Comparison of ENCODE assay signal across 26 mouse cellular contexts in genomic region chr4:33464432-33464831, GRCm38 (mm10).
DNase-seq lines count a peak whose midpoint lies in the region; ATAC-seq and TF ChIP-seq lines count a peak whose summit lies in the region.
"Had no signal": no experiment of that assay in that cellular context is flagged by ENCODE, and none has a peak within 500 bp of the region (broad histone marks: within the 10 kb centered on the region; RNA-seq: fewer than 3 reads in every experiment).

No protein-coding gene starts in this region.

- H3K9me3 ChIP-seq in liver, embryonic 12.5 days (replicated peaks), result no peaks in the 10 kb centered on the region
- no peaks in the 10 kb centered on the region for H3K9me3 ChIP-seq in liver, postnatal 0 days (ENCODE audit: low read length)
- no peaks in the 10 kb centered on the region for H3K9me3 ChIP-seq in lung, postnatal 0 days (ENCODE audit: low read length)
- H3K9me3 ChIP-seq: embryonic facial prominence, embryonic 13.5 days; embryonic facial prominence, embryonic 15.5 days; forebrain, embryonic 10.5 days; forebrain, embryonic 12.5 days; G1E had no signal

- TF ChIP-seq EP300 in liver, postnatal 0 days (IDR thresholded peaks at IDR 0.05; ENCODE audit: low read depth), result no peak
- TF ChIP-seq EP300 in lung, postnatal 0 days (IDR thresholded peaks at IDR 0.05), result no peak

- TF ChIP-seq CTCF in liver, postnatal 0 days (IDR thresholded peaks at IDR 0.05; ENCODE audit: low read depth), result no peak
- no peak for TF ChIP-seq CTCF in lung, postnatal 0 days (IDR thresholded peaks at IDR 0.05)

- peak overlapping the region; percentile 59; the same call in 1 of the 2 replicates for H3K27ac ChIP-seq in liver, embryonic 12.5 days
- H3K27ac ChIP-seq in liver, postnatal 0 days (ENCODE audit: low read depth), result no peak overlapping the region
- H3K27ac ChIP-seq in lung, postnatal 0 days (ENCODE audit: low read length), result no peak overlapping the region
- H3K27ac ChIP-seq: embryonic facial prominence, embryonic 13.5 days; embryonic facial prominence, embryonic 15.5 days; forebrain, embryonic 10.5 days; forebrain, embryonic 12.5 days had no signal

- H3K4me1 ChIP-seq in liver, embryonic 12.5 days, result peaks cover 43% of the 10 kb centered on the region
- H3K4me1 ChIP-seq in liver, postnatal 0 days (ENCODE audit: insufficient read depth), result peaks cover 21% of the 10 kb centered on the region
- H3K4me1 ChIP-seq in lung, postnatal 0 days (ENCODE audit: insufficient read depth, low read depth, low read length), result peaks cover 4% of the 10 kb centered on the region; the same call in 1 of the 2 replicates
- H3K4me1 ChIP-seq: embryonic facial prominence, embryonic 13.5 days; embryonic facial prominence, embryonic 15.5 days; forebrain, embryonic 10.5 days; forebrain, embryonic 12.5 days had no signal

- no peak for DNase-seq in liver, postnatal 0 days
- peak; percentile 52 for DNase-seq in lung, postnatal 0 days (ENCODE audit: low spot score)
- DNase-seq in lung, postnatal 4 days, result no peak
- DNase-seq in lung, postnatal 36 days, result peak; percentile 21
- DNase-seq in lung, postnatal 14 days, result no peak
- DNase-seq: adrenal gland, adult 2 months; adrenal gland, postnatal 10 days; adrenal gland, postnatal 25 days; B cell, adult 2 months; cerebellum, adult 11 months; cerebellum, adult 18-20 months; cerebellum, adult 8-10 months; cerebellum, adult 9-11 months; cerebellum, postnatal 14 days; cerebellum, postnatal 36 days; embryo, embryonic 11 days had no signal

- no peak for ATAC-seq in liver, embryonic 12.5 days
- ATAC-seq in liver, postnatal 0 days, result no peak
- peak; percentile 60 for ATAC-seq in lung, postnatal 0 days
- ATAC-seq: CD4-positive, CD25-positive, alpha-beta regulatory T cell, adult 4 months; forebrain, embryonic 14.5 days; forebrain, embryonic 16.5 days had no signal

- H3K36me3 ChIP-seq in liver, embryonic 12.5 days, result peaks cover 16% of the 10 kb centered on the region
- peaks cover 3% of the 10 kb centered on the region; the same call in 1 of the 2 replicates for H3K36me3 ChIP-seq in liver, postnatal 0 days (replicated peaks; ENCODE audit: insufficient read depth, low read length)
- H3K36me3 ChIP-seq in lung, postnatal 0 days (ENCODE audit: insufficient read depth, low read length), result no peaks in the 10 kb centered on the region

- no peak overlapping the region for H3K9ac ChIP-seq in liver, embryonic 12.5 days
- H3K9ac ChIP-seq in liver, postnatal 0 days (replicated peaks), result no peak overlapping the region
- no peak overlapping the region for H3K9ac ChIP-seq in lung, postnatal 0 days (replicated peaks; ENCODE audit: low read depth)
- H3K9ac ChIP-seq: embryonic facial prominence, embryonic 13.5 days; embryonic facial prominence, embryonic 15.5 days; forebrain, embryonic 12.5 days had no signal

- WGBS in liver, embryonic 12.5 days (ENCODE audit: insufficient replicate concordance), result 78% methylated on average over 1 of the region's 1 CpGs
- WGBS in liver, postnatal 0 days (ENCODE audit: insufficient replicate concordance), result 70% methylated on average over 1 of the region's 1 CpGs
- 35% methylated on average over 1 of the region's 1 CpGs for WGBS in lung, postnatal 0 days

- H3K27me3 ChIP-seq in liver, embryonic 12.5 days (replicated peaks), result no peaks in the 10 kb centered on the region
- H3K27me3 ChIP-seq in liver, postnatal 0 days (ENCODE audit: insufficient read depth, low read length), result no peaks in the 10 kb centered on the region
- H3K27me3 ChIP-seq in lung, postnatal 0 days (replicated peaks; ENCODE audit: insufficient read depth, low read length), result no peaks in the 10 kb centered on the region
- H3K27me3 ChIP-seq: CH12.LX; embryonic facial prominence, embryonic 13.5 days; embryonic facial prominence, embryonic 15.5 days; forebrain, embryonic 12.5 days had no signal

- no peak overlapping the region for H3K4me2 ChIP-seq in liver, embryonic 12.5 days
- H3K4me2 ChIP-seq in liver, postnatal 0 days (ENCODE audit: low read depth, low read length), result no peak overlapping the region
- H3K4me2 ChIP-seq in lung, postnatal 0 days (replicated peaks; ENCODE audit: low read depth, low read length), result no peak overlapping the region
- H3K4me2 ChIP-seq: embryonic facial prominence, embryonic 13.5 days; embryonic facial prominence, embryonic 15.5 days; forebrain, embryonic 12.5 days had no signal

- no peak overlapping the region for H3K4me3 ChIP-seq in liver, embryonic 12.5 days
- H3K4me3 ChIP-seq in liver, postnatal 0 days (ENCODE audit: low read depth, low read length), result no peak overlapping the region
- no peak overlapping the region for H3K4me3 ChIP-seq in lung, postnatal 0 days (ENCODE audit: low read depth, low read length)
- H3K4me3 ChIP-seq: embryonic facial prominence, embryonic 13.5 days; embryonic facial prominence, embryonic 15.5 days; forebrain, embryonic 10.5 days; forebrain, embryonic 12.5 days had no signal

Comparison
In these comparisons a context has a peak if more than half of its experiments do, and no peak if none do; other contexts are left out.
1. DNase-seq: peak in lung, postnatal 0 days (single experiment) and lung, postnatal 36 days (single experiment); none in liver, postnatal 0 days (single experiment), lung, postnatal 4 days (0 of 2) and lung, postnatal 14 days (single experiment).